Mouse (Mus musculus) embryonic facial prominence, embryonic 12.5 days (tissue): Measurements from ENCODE around the gene Vsx1. TPM values are rescaled to one million over a fixed set of nuclear protein-coding genes. Genes with fewer than 3 reads are reported as not detected.

Experiments
- ATAC-seq: fragments of 200-750 bp; cut with Nextera tagmentation; 2 replicates; pipeline ENCODE4 v1.8.0; 2017; ENCODE audit not compliant: insufficient number of reproducible peaks, insufficient read depth, low FRiP score, low TSS enrichment
- H3K27ac ChIP-seq: fragments of 300-500 bp; sonication (generic); 2 replicates; pipeline ENCODE4 v1.5.1; 2016; ENCODE audit warnings: mild to moderate bottlenecking
- H3K27me3 ChIP-seq: fragments of 300-500 bp; sonication (generic); 2 replicates; pipeline ENCODE4 v1.6.1; 2016; ENCODE audit warnings: mild to moderate bottlenecking, moderate library complexity
- H3K36me3 ChIP-seq: fragments of 300-500 bp; sonication (generic); 2 replicates; pipeline ENCODE4 v1.6.1; 2016; ENCODE audit warnings: mild to moderate bottlenecking
- H3K4me1 ChIP-seq: fragments of 300-500 bp; sonication (generic); 2 replicates; pipeline ENCODE4 v1.6.1; 2016
- H3K4me2 ChIP-seq: fragments of 300-500 bp; sonication (generic); replicated peaks from 2 replicates; pipeline ENCODE4 v1.6.1; 2016; ENCODE audit warnings: mild to moderate bottlenecking, moderate library complexity
- H3K4me3 ChIP-seq: fragments of 300-500 bp; sonication (generic); 2 replicates; pipeline ENCODE4 v1.5.1; 2016; ENCODE audit warnings: mild to moderate bottlenecking
- H3K9ac ChIP-seq: fragments of 300-500 bp; sonication (generic); 2 replicates; pipeline ENCODE4 v1.6.1; 2016; ENCODE audit warnings: mild to moderate bottlenecking, moderate library complexity
- H3K9me3 ChIP-seq: fragments of 300-500 bp; sonication (generic); 2 replicates; pipeline ENCODE4 v1.6.1; 2016; ENCODE audit warnings: mild to moderate bottlenecking, moderate library complexity
- WGBS: fragments of 180-500 bp; shearing (Covaris S2); methylation state at CpG from one replicate; pipeline ENCODE4 v1.1.7; 2016; 5-methylcytosine and 5-hydroxymethylcytosine counted together
- polyA plus RNA-seq: library from polyadenylated mRNA; unstranded; fragments of >200 nt; fragmentation: Nextera tagmentation; extraction: Ambion mirVana; gene quantifications from 2 replicates; pipeline ENCODE4 v1.2.1, GENCODE M21; 2016

Gene Vsx1
- polyA plus RNA-seq, 1 experiment from 2014 or later, result not detected

GRCm38 (mm10) chr2:150635877-150636446 lies 53.2 kb downstream of the Vsx1 start:
- WGBS, result 78% methylated on average over 3 of the region's 3 CpGs
- no peak for ATAC-seq
- Histone ChIP-seq H3K36me3 (no peaks in the 10 kb centered on the region), H3K4me3 (no peak overlapping the region), H3K4me2 (no peak overlapping the region), H3K27ac (no peak overlapping the region), H3K9me3 (no peaks in the 10 kb centered on the region), H3K9ac (no peak overlapping the region), H3K27me3 (no peaks in the 10 kb centered on the region), H3K4me1 (no peaks in the 10 kb centered on the region)

Other genes with a start within 250 kb of the Vsx1 start
- 9.4 and 10.2 TPM in 2 replicates for gene Zfp442, start 237.9 kb downstream of the Vsx1 start, polyA plus RNA-seq
- gene Zfp345, start 204.3 kb downstream of the Vsx1 start, polyA plus RNA-seq, result 0.05 TPM in 1 of 2 replicates, not detected in the other
- gene Cst7, start 118.9 kb downstream of the Vsx1 start, polyA plus RNA-seq, result 0.17 and 0.47 TPM in 2 replicates
- 27.9 and 28.3 TPM in 2 replicates for gene Apmap, start 80.8 kb downstream of the Vsx1 start, polyA plus RNA-seq
- 7.7 and 9.4 TPM in 2 replicates for gene Acss1, start 20.9 kb downstream of the Vsx1 start, polyA plus RNA-seq
- 31.5 and 32.6 TPM in 2 replicates for gene Entpd6, start 59.7 kb upstream of the Vsx1 start, polyA plus RNA-seq
- gene Pygb, start 97.4 kb upstream of the Vsx1 start, polyA plus RNA-seq, result 89.9 and 95.5 TPM in 2 replicates
- 66.3 and 67.7 TPM in 2 replicates for gene Abhd12, start 215.4 kb upstream of the Vsx1 start, polyA plus RNA-seq
- 58.9 and 59.1 TPM in 2 replicates for gene Gins1, start 216.0 kb upstream of the Vsx1 start, polyA plus RNA-seq